9 mouse cellular contexts compared by ENCODE assay signal in genomic region chr10:88389576-88389975, GRCm38 (mm10). TPM values are rescaled to one million over a fixed set of nuclear protein-coding genes. Genes with fewer than 3 reads are reported as not detected.
A peak's percentile ranks its signal among the peaks of the same experiment; 100 is the strongest.
DNase-seq lines count a peak whose midpoint lies in the region; ATAC-seq and TF ChIP-seq lines count a peak whose summit lies in the region.
"Had no signal": no experiment of that assay in that cellular context is flagged by ENCODE, and none has a peak within 500 bp of the region (broad histone marks: within the 10 kb centered on the region; RNA-seq: fewer than 3 reads in every experiment).

No protein-coding gene starts in this region.

- intact Hi-C loops in gastrocnemius, postnatal 36 days (cut with DNase I), result no loop called here

- H3K36me3 ChIP-seq in hindbrain, postnatal 0 days (ENCODE audit: insufficient read depth, low read length), result no peaks in the 10 kb centered on the region
- no peaks in the 10 kb centered on the region for H3K36me3 ChIP-seq in stomach, embryonic 15.5 days
- H3K36me3 ChIP-seq: forebrain, embryonic 12.5 days had no signal

- no peaks in the 10 kb centered on the region for H3K4me1 ChIP-seq in hindbrain, postnatal 0 days (ENCODE audit: insufficient read depth, low read length)
- 0 out of 2 replicates have a peak, but pooled peaks cover 4% of the 10 kb centered on the region for H3K4me1 ChIP-seq in stomach, embryonic 15.5 days

- no peak overlapping the region for H3K9ac ChIP-seq in hindbrain, postnatal 0 days (replicated peaks; ENCODE audit: low read length)
- H3K9ac ChIP-seq in stomach, embryonic 15.5 days, result no peak overlapping the region
- H3K9ac ChIP-seq: forebrain, embryonic 12.5 days had no signal

- H3K27ac ChIP-seq in layer of hippocampus, adult 2 months, result peak overlapping the region; percentile 74
- no peak overlapping the region for H3K27ac ChIP-seq in hindbrain, postnatal 0 days
- no peak overlapping the region for H3K27ac ChIP-seq in stomach, embryonic 15.5 days
- H3K27ac ChIP-seq: forebrain, embryonic 12.5 days had no signal

- DNase-seq in adrenal gland, postnatal 14 days, result peak; percentile 58
- no peak for DNase-seq in adrenal gland, postnatal 25 days
- no peak for DNase-seq in layer of hippocampus, adult 2 months (ENCODE audit: low spot score in 2 of 2)
- DNase-seq in layer of hippocampus, adult 18-20 months (ENCODE audit: low spot score in 2 of 2), result no peak
- DNase-seq in hindbrain, postnatal 0 days (ENCODE audit: low spot score), result no peak
- no peak for DNase-seq in gastrocnemius, postnatal 36 days
- no peak for DNase-seq in ovary, adult 18-20 months (ENCODE audit: low spot score)

- no peak overlapping the region for H3K4me3 ChIP-seq in layer of hippocampus, adult 2 months
- no peak overlapping the region for H3K4me3 ChIP-seq in hindbrain, postnatal 0 days (ENCODE audit: low read length)
- H3K4me3 ChIP-seq in stomach, embryonic 15.5 days (replicated peaks), result no peak overlapping the region
- H3K4me3 ChIP-seq: forebrain, embryonic 12.5 days had no signal

- ATAC-seq in hindbrain, postnatal 0 days, result peak; percentile 55; the same call in 1 of the 2 replicates
- ATAC-seq in stomach, embryonic 15.5 days (ENCODE audit: insufficient read depth, low FRiP score, low read depth), result 0 out of 2 replicates have a peak, but pooled peaks have one; percentile 27

- TF ChIP-seq CTCF in layer of hippocampus, adult 2 months (conservative IDR thresholded peaks at IDR 0.05), result no peak
- no peak for TF ChIP-seq CTCF in hindbrain, postnatal 0 days (IDR thresholded peaks at IDR 0.05; ENCODE audit: low read depth)

- 69% methylated on average over 4 of the region's 4 CpGs for WGBS in hindbrain, postnatal 0 days
- 32% methylated on average over 4 of the region's 4 CpGs for WGBS in stomach, embryonic 15.5 days

- H3K4me2 ChIP-seq in hindbrain, postnatal 0 days (ENCODE audit: low read depth, low read length), result no peak overlapping the region
- no peak overlapping the region for H3K4me2 ChIP-seq in stomach, embryonic 15.5 days
- H3K4me2 ChIP-seq: forebrain, embryonic 12.5 days had no signal

- no peaks in the 10 kb centered on the region for H3K9me3 ChIP-seq in hindbrain, postnatal 0 days (ENCODE audit: low read length)
- H3K9me3 ChIP-seq in stomach, embryonic 15.5 days, result no peaks in the 10 kb centered on the region
- H3K9me3 ChIP-seq: forebrain, embryonic 12.5 days had no signal

- no peaks in the 10 kb centered on the region for H3K27me3 ChIP-seq in hindbrain, postnatal 0 days (ENCODE audit: insufficient read depth, low read length)
- H3K27me3 ChIP-seq in stomach, embryonic 15.5 days (replicated peaks), result no peaks in the 10 kb centered on the region
- H3K27me3 ChIP-seq: forebrain, embryonic 12.5 days had no signal

RNA-seq across cellular contexts. Expression of gene Gnptab, which starts 10.6 kb away (rescaled TPM):
- total RNA-seq in adrenal gland, postnatal 14 days (2021), result 25.0 and 26.1 TPM in 2 replicates
- total RNA-seq in adrenal gland, postnatal 25 days (2021), result 29.8 and 38.2 TPM in 2 replicates
- total RNA-seq in layer of hippocampus, adult 2 months (2021), result 10 to 100 TPM; 72.6 to 74.4 TPM
- total RNA-seq in layer of hippocampus, adult 18-20 months (2021), result 10 to 100 TPM; 65.9 to 69.2 TPM
- total RNA-seq in hindbrain, postnatal 0 days (2014; rRNA removed), result 40.5 and 41.2 TPM in 2 replicates
- 17.9 and 19.0 TPM in 2 replicates for polyA plus RNA-seq in hindbrain, postnatal 0 days (2015; fragmentation: Nextera tagmentation; extraction: Ambion mirVana)
- 9.9 and 11.6 TPM in 2 replicates for polyA plus RNA-seq in stomach, embryonic 15.5 days (2015; fragmentation: Nextera tagmentation; extraction: Ambion mirVana)
- 10 to 100 TPM; 17.0 to 19.2 TPM for total RNA-seq in gastrocnemius, postnatal 36 days (2021)

RNA-seq across cellular contexts. Expression of gene Dram1, which starts 10.7 kb away (rescaled TPM):
- 6.0 and 7.8 TPM in 2 replicates for total RNA-seq in adrenal gland, postnatal 14 days (2021)
- 7.4 and 7.9 TPM in 2 replicates for total RNA-seq in adrenal gland, postnatal 25 days (2021)
- total RNA-seq in layer of hippocampus, adult 2 months (2021), result 1 to 10 TPM in 1 of 2 experiments, under 1 TPM in 1; 0.88 to 1.5 TPM
- 1 to 10 TPM in 1 of 2 experiments, under 1 TPM in 1; 0.87 to 1.9 TPM for total RNA-seq in layer of hippocampus, adult 18-20 months (2021)
- total RNA-seq in hindbrain, postnatal 0 days (2014; rRNA removed), result 0.18 and 0.42 TPM in 2 replicates
- 0.51 and 0.62 TPM in 2 replicates for polyA plus RNA-seq in hindbrain, postnatal 0 days (2015; fragmentation: Nextera tagmentation; extraction: Ambion mirVana)
- 6.4 and 7.9 TPM in 2 replicates for polyA plus RNA-seq in stomach, embryonic 15.5 days (2015; fragmentation: Nextera tagmentation; extraction: Ambion mirVana)
- total RNA-seq in gastrocnemius, postnatal 36 days (2021), result 1 to 10 TPM; 1.4 to 1.8 TPM
